Mouse (Mus musculus): ENCODE data around the gene Mrpl45.
"Not testable (repeated sequence)": the region's sequence is repeated elsewhere in the genome, so short reads cannot be mapped to it uniquely, and the experiment has no call there.

The Mrpl45 gene

GRCm38 (mm10) chr11:97315504-97316503 lies at the start of gene Mrpl45:
Mrpl45 (plus strand) TSS chr11:97315716.
- DNase-seq (ENCODE audit: low spot score) = peak; percentile 99

- DNase-seq (ENCODE audit: low spot score) = not testable (repeated sequence)
These were observed 49.0 kb upstream of the Mrpl45 start for GRCm38 (mm10) chr11:97266544-97266943.

- not testable (repeated sequence) for DNase-seq (ENCODE audit: low spot score)
These were observed 45.5 kb upstream of the Mrpl45 start for GRCm38 (mm10) chr11:97270004-97270403.

- no peak for DNase-seq (ENCODE audit: low spot score)
These were observed 42.7 kb upstream of the Mrpl45 start for GRCm38 (mm10) chr11:97272835-97273234.

GRCm38 (mm10) chr11:97273613-97274012 lies 41.9 kb upstream of the Mrpl45 start:
- peak; percentile 10 for DNase-seq (ENCODE audit: low spot score)

GRCm38 (mm10) chr11:97274947-97275346 lies 40.6 kb upstream of the Mrpl45 start:
- DNase-seq (ENCODE audit: low spot score) = not testable (repeated sequence)

GRCm38 (mm10) chr11:97275349-97275748 lies 40.2 kb upstream of the Mrpl45 start:
- no peak for DNase-seq (ENCODE audit: low spot score)

GRCm38 (mm10) chr11:97276019-97276418 lies 39.5 kb upstream of the Mrpl45 start:
- DNase-seq (ENCODE audit: low spot score) = no peak

GRCm38 (mm10) chr11:97277166-97277565 lies 38.4 kb upstream of the Mrpl45 start:
- DNase-seq (ENCODE audit: low spot score) = no peak

- no peak for DNase-seq (ENCODE audit: low spot score)
These were observed 37.1 kb upstream of the Mrpl45 start for GRCm38 (mm10) chr11:97278456-97278855.

- DNase-seq (ENCODE audit: low spot score) = no peak
These were observed 36.5 kb upstream of the Mrpl45 start for GRCm38 (mm10) chr11:97279040-97279404.

GRCm38 (mm10) chr11:97279405-97280215 lies 35.9 kb upstream of the Mrpl45 start:
- peak; percentile 18 for DNase-seq (ENCODE audit: low spot score)

- DNase-seq (ENCODE audit: low spot score) = peak; percentile 63
These were observed 35.2 kb upstream of the Mrpl45 start, which contains the start of gene Npepps for GRCm38 (mm10) chr11:97280216-97280861. Npepps (minus strand) TSS chr11:97280638.

- no peak for DNase-seq (ENCODE audit: low spot score)
These were observed 33.3 kb upstream of the Mrpl45 start for GRCm38 (mm10) chr11:97282179-97282578.

- DNase-seq (ENCODE audit: low spot score) = no peak
These were observed 30.7 kb upstream of the Mrpl45 start for GRCm38 (mm10) chr11:97284854-97285253.

- DNase-seq (ENCODE audit: low spot score) = no peak
These were observed 29.4 kb upstream of the Mrpl45 start for GRCm38 (mm10) chr11:97285852-97286775.

- DNase-seq (ENCODE audit: low spot score) = no peak
These were observed 28.5 kb upstream of the Mrpl45 start for GRCm38 (mm10) chr11:97286973-97287372.

- no peak for DNase-seq (ENCODE audit: low spot score)
These were observed 27.9 kb upstream of the Mrpl45 start for GRCm38 (mm10) chr11:97287643-97288042.

GRCm38 (mm10) chr11:97289276-97290230 lies 26.0 kb upstream of the Mrpl45 start:
- no peak for DNase-seq (ENCODE audit: low spot score)

- DNase-seq (ENCODE audit: low spot score) = no peak
These were observed 22.8 kb upstream of the Mrpl45 start for GRCm38 (mm10) chr11:97292731-97293130.
